Mouse (Mus musculus) ES-E14 (cell line): ENCODE measurements around the gene Zcchc2.

Experiments
- CHD2 ChIP-seq: IDR thresholded peaks from 2 replicates; pipeline ENCODE4 v1.6.1; 2014; ENCODE audit warnings: mild to moderate bottlenecking, low read depth, low read length, inconsistent platforms
- ZNF384 ChIP-seq: IDR thresholded peaks from 2 replicates; pipeline ENCODE4 v1.6.1; 2012; ENCODE audit warnings: low read depth, low read length, inconsistent platforms

DNA sequence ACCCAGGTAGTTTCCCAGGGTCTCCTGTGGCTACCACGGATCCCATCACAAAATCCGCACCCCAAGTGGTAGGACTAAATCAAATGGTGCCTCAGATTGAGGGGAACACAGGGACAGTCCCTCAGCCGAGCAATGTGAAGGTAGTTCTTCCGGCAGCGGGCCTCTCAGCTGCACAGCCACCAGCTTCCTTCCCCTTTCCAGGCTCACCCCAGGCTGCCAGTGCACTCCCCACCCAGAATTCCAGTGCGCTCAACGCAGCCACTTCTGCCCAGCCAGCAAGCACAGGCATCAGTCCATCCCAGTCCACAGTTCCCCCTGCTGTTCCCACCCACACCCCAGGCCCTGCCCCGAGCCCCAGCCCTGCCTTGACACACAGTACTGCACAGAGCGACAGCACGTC lies 40.1 kb downstream of the Zcchc2 start:
- TF ChIP-seq ZNF384 (no peak), CHD2 (no peak)
